Mouse (Mus musculus): Measurements from ENCODE around the gene B430305J03Rik. TPM values are rescaled to one million over a fixed set of nuclear protein-coding genes. Genes with fewer than 3 reads are reported as not detected.

The B430305J03Rik gene
- polyA plus RNA-seq, 1 experiment: 2.4 TPM

- no peak overlapping the region for H3ac ChIP-seq (ENCODE audit: control insufficient read depth, insufficient read length)
- no peaks in the 10 kb centered on the region for H3K27me3 ChIP-seq (ENCODE audit: control insufficient read depth, insufficient read depth, insufficient read length)
- TF ChIP-seq E2F4 (IDR thresholded peaks at IDR 0.05; ENCODE audit: insufficient read depth) (no peak), SRF (IDR thresholded peaks at IDR 0.05; ENCODE audit: control insufficient read depth, insufficient read length, low read depth) (no peak), POLR2A (IDR thresholded peaks at IDR 0.05; ENCODE audit: insufficient read length, low read depth) (no peak), MYOD1 (IDR thresholded peaks at IDR 0.05; ENCODE audit: control insufficient read depth in 1 of 3, insufficient read length in 2 of 3, low read depth in 2 of 3) (no peak), MYOG (IDR thresholded peaks at IDR 0.05; ENCODE audit: control insufficient read depth in 1 of 3, insufficient read depth in 1 of 3, insufficient read length in 2 of 3, low read depth in 2 of 3) (no peak), MAX (IDR thresholded peaks at IDR 0.05; ENCODE audit: low read depth) (no peak), POLR2AphosphoS2 (IDR thresholded peaks at IDR 0.05; ENCODE audit: insufficient read length, low read depth) (no peak), USF1 (IDR thresholded peaks at IDR 0.05; ENCODE audit: low read depth) (no peak), CEBPB (IDR thresholded peaks at IDR 0.05; ENCODE audit: insufficient read depth, poor library complexity, severe bottlenecking) (no peak), TCF12 (IDR thresholded peaks at IDR 0.05; ENCODE audit: insufficient read depth, poor library complexity, severe bottlenecking) (no peak), TCF3 (IDR thresholded peaks at IDR 0.05; ENCODE audit: insufficient read length, low read depth) (no peak), REST (IDR thresholded peaks at IDR 0.05; ENCODE audit: insufficient read depth, insufficient read length) (no peak)
- H3K79me2 ChIP-seq (ENCODE audit: control insufficient read depth, insufficient read depth): no peaks in the 10 kb centered on the region
- H3K4me2 ChIP-seq (ENCODE audit: low read depth): peak overlapping the region; percentile 54
- no peak overlapping the region for H3K4me3 ChIP-seq
- H3K36me3 ChIP-seq (ENCODE audit: control insufficient read depth, insufficient read depth): no peaks in the 10 kb centered on the region
These were observed 21.7 kb downstream of the B430305J03Rik start for GRCm38 (mm10) chr3:61344031-61344430.

DNA sequence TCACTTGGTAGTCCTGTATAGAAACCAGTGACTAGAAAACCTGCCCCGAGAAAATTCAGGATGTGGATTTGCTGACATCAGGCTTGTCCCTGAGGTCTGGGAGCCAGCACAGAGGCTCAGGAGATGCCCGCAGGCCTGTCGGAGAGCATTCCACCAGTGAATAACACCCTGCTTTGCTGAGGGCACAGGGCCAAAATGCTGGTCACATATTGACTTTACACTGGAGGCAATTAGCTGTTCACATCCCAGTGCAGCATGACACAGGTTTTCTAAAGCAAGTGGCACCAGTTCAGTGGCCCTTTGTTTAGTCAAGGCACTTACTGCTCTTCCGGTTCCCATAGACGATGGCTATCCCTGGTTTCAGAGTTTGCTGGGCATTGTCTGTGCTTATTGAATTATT is 25.4 kb downstream of the B430305J03Rik start:
- H3K79me2 ChIP-seq (ENCODE audit: control insufficient read depth, insufficient read depth): no peaks in the 10 kb centered on the region
- no peak overlapping the region for H3K4me3 ChIP-seq
- TF ChIP-seq MAX (IDR thresholded peaks at IDR 0.05; ENCODE audit: low read depth): no peak
- H3K36me3 ChIP-seq (ENCODE audit: control insufficient read depth, insufficient read depth): no peaks in the 10 kb centered on the region
- H3K27me3 ChIP-seq (ENCODE audit: control insufficient read depth, insufficient read depth, insufficient read length): no peaks in the 10 kb centered on the region
- no peak overlapping the region for H3K4me2 ChIP-seq (ENCODE audit: low read depth)
- no peak overlapping the region for H3ac ChIP-seq (ENCODE audit: control insufficient read depth, insufficient read length)

DNA sequence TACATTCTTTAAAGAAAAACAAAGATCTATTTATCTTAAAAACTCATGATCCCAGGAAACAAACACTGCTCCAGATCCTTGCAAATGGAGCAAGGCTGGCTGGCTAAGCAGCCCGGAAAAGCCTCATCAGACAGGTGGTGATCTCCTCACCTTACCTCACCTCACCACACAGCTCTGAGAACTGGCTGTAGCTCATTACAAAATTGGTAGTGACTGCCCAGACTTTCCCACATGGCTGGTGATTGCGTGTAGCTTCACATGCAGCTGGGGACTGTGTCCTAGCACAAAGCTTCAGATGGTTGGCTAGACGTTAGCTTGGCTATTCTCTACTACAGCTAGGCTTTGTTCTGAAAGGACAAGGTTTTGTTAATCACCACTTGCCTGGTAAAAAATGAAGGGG is 28.5 kb downstream of the B430305J03Rik start:
- Histone ChIP-seq H3ac (ENCODE audit: control insufficient read depth, insufficient read length) (no peak overlapping the region), H3K4me2 (ENCODE audit: low read depth) (no peak overlapping the region), H3K36me3 (ENCODE audit: control insufficient read depth, insufficient read depth) (no peaks in the 10 kb centered on the region), H3K27me3 (ENCODE audit: control insufficient read depth, insufficient read depth, insufficient read length) (no peaks in the 10 kb centered on the region), H3K79me2 (ENCODE audit: control insufficient read depth, insufficient read depth) (no peaks in the 10 kb centered on the region), H3K4me3 (no peak overlapping the region)
- TF ChIP-seq USF1 (IDR thresholded peaks at IDR 0.05; ENCODE audit: low read depth) (no peak), TCF12 (IDR thresholded peaks at IDR 0.05; ENCODE audit: insufficient read depth, poor library complexity, severe bottlenecking) (no peak), MAX (IDR thresholded peaks at IDR 0.05; ENCODE audit: low read depth) (no peak), MYOD1 (IDR thresholded peaks at IDR 0.05; ENCODE audit: control insufficient read depth in 1 of 3, insufficient read length in 2 of 3, low read depth in 2 of 3) (no peak), POLR2AphosphoS2 (IDR thresholded peaks at IDR 0.05; ENCODE audit: insufficient read length, low read depth) (no peak), POLR2A (IDR thresholded peaks at IDR 0.05; ENCODE audit: insufficient read length, low read depth) (no peak)

- Histone ChIP-seq H3K27me3 (ENCODE audit: control insufficient read depth, insufficient read depth, insufficient read length) (no peaks in the 10 kb centered on the region), H3K36me3 (ENCODE audit: control insufficient read depth, insufficient read depth) (no peaks in the 10 kb centered on the region), H3K79me2 (ENCODE audit: control insufficient read depth, insufficient read depth) (no peaks in the 10 kb centered on the region), H3ac (ENCODE audit: control insufficient read depth, insufficient read length) (no peak overlapping the region), H3K4me3 (no peak overlapping the region), H3K4me2 (ENCODE audit: low read depth) (no peak overlapping the region)
- no peak for TF ChIP-seq MYOD1 (IDR thresholded peaks at IDR 0.05; ENCODE audit: control insufficient read depth in 1 of 3, insufficient read length in 2 of 3, low read depth in 2 of 3)
- no peak for TF ChIP-seq REST (IDR thresholded peaks at IDR 0.05; ENCODE audit: insufficient read depth, insufficient read length)
- no peak for TF ChIP-seq SRF (IDR thresholded peaks at IDR 0.05; ENCODE audit: control insufficient read depth, insufficient read length, low read depth)
- TF ChIP-seq TCF3 (IDR thresholded peaks at IDR 0.05; ENCODE audit: insufficient read length, low read depth): no peak
- no peak for TF ChIP-seq POLR2A (IDR thresholded peaks at IDR 0.05; ENCODE audit: insufficient read length, low read depth)
- no peak for TF ChIP-seq E2F4 (IDR thresholded peaks at IDR 0.05; ENCODE audit: insufficient read depth)
- no peak for TF ChIP-seq MYOG (IDR thresholded peaks at IDR 0.05; ENCODE audit: control insufficient read depth in 1 of 3, insufficient read depth in 1 of 3, insufficient read length in 2 of 3, low read depth in 2 of 3)
- no peak for TF ChIP-seq MAX (IDR thresholded peaks at IDR 0.05; ENCODE audit: low read depth)
- TF ChIP-seq TCF12 (IDR thresholded peaks at IDR 0.05; ENCODE audit: insufficient read depth, poor library complexity, severe bottlenecking): no peak
- TF ChIP-seq POLR2AphosphoS2 (IDR thresholded peaks at IDR 0.05; ENCODE audit: insufficient read length, low read depth): no peak
- no peak for TF ChIP-seq CEBPB (IDR thresholded peaks at IDR 0.05; ENCODE audit: insufficient read depth, poor library complexity, severe bottlenecking)
- no peak for TF ChIP-seq USF1 (IDR thresholded peaks at IDR 0.05; ENCODE audit: low read depth)
These were observed 29.5 kb downstream of the B430305J03Rik start for GRCm38 (mm10) chr3:61336205-61336604.

DNA sequence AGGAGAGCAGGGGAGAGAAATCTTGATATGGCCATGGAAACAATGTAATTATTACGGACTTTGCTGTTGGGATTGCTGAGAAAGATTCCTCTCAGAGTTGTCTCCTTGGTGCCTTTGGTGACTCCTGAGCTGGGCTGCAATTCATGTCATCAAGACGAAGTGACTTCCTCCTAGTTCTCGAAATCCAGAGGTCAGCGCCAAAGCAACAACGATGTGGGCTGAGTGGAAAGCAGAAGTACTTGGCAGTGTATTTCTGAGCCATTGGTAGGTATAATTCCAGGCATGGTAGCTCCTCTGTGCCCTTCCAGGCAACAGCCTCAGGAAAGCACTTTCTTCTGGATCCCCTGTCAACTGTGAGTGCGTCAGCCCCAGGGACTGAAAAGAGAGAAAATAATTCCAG is 44.1 kb downstream of the B430305J03Rik start:
- no peak for TF ChIP-seq MYOD1 (IDR thresholded peaks at IDR 0.05; ENCODE audit: control insufficient read depth in 1 of 3, insufficient read length in 2 of 3, low read depth in 2 of 3)
- TF ChIP-seq CEBPB (IDR thresholded peaks at IDR 0.05; ENCODE audit: insufficient read depth, poor library complexity, severe bottlenecking): no peak
- TF ChIP-seq TCF12 (IDR thresholded peaks at IDR 0.05; ENCODE audit: insufficient read depth, poor library complexity, severe bottlenecking): no peak
- TF ChIP-seq REST (IDR thresholded peaks at IDR 0.05; ENCODE audit: insufficient read depth, insufficient read length): no peak
- TF ChIP-seq MAX (IDR thresholded peaks at IDR 0.05; ENCODE audit: low read depth): no peak
- Histone ChIP-seq H3K36me3 (ENCODE audit: control insufficient read depth, insufficient read depth) (no peaks in the 10 kb centered on the region), H3K4me2 (ENCODE audit: low read depth) (no peak overlapping the region), H3ac (ENCODE audit: control insufficient read depth, insufficient read length) (no peak overlapping the region), H3K79me2 (ENCODE audit: control insufficient read depth, insufficient read depth) (no peaks in the 10 kb centered on the region), H3K27me3 (ENCODE audit: control insufficient read depth, insufficient read depth, insufficient read length) (no peaks in the 10 kb centered on the region), H3K4me3 (no peak overlapping the region)

Measured in myocyte (in vitro differentiated cells).